Mouse (Mus musculus) MEL (cell line): ENCODE measurements at regions not wholly inside any gene's neighbourhood (a gene's known extent, or its start where the extent isn't known, plus 50 kb on each side); places are given as distances from the start of the nearest gene placed in this dataset.

Experiments
- DNase-seq: peaks from one replicate; pipeline ENCODE4 v3.0.0; 2011; ENCODE audit warnings: low read depth, low spot score
- H3K27ac ChIP-seq: 2 replicates; pipeline ENCODE4 v1.5.1; 2012; ENCODE audit warnings: low read depth, mild to moderate bottlenecking, control low read depth, low read length, moderate library complexity; ENCODE audit not compliant: control insufficient read depth
- H3K27me3 ChIP-seq, 2 experiments: fragments of 150-350 bp in 1 of 2; sonication (generic) in 1 of 2; 2 replicates each; pipeline ENCODE4 v1.6.1; 2012; ENCODE audit warnings: low read length in 2 of 2, mild to moderate bottlenecking in 2 of 2, improper control_type of control experiment in 1 of 2, moderate library complexity in 1 of 2; ENCODE audit not compliant: insufficient read depth in 2 of 2, control insufficient read depth in 1 of 2
- H3K36me3 ChIP-seq, 2 experiments: 2 replicates each; pipeline ENCODE4 v1.6.1; 2012 to 2014; ENCODE audit warnings: low read length in 2 of 2, improper control_type of control experiment in 1 of 2, inconsistent platforms in 1 of 2, mild to moderate bottlenecking in 1 of 2; ENCODE audit not compliant: insufficient read depth in 2 of 2, control insufficient read depth in 1 of 2
- H3K4me1 ChIP-seq, 2 experiments: fragments of 150-350 bp in 1 of 2; sonication (generic) in 1 of 2; 2 replicates each; pipeline ENCODE4 v1.6.1; 2012; ENCODE audit warnings: low read length in 2 of 2, improper control_type of control experiment in 1 of 2, mild to moderate bottlenecking in 1 of 2; ENCODE audit not compliant: insufficient read depth in 2 of 2, control insufficient read depth in 1 of 2
- H3K4me3 ChIP-seq, 2 experiments: fragments of 150-350 bp in 1 of 2; sonication (generic) in 1 of 2; 2 replicates each; pipeline ENCODE4 v1.5.1; 2012; ENCODE audit warnings: low read depth in 2 of 2, low read length in 2 of 2, mild to moderate bottlenecking in 2 of 2, moderate library complexity in 2 of 2, control low read depth in 1 of 2, improper control_type of control experiment in 1 of 2; ENCODE audit not compliant: control insufficient read depth in 1 of 2, insufficient read depth in 1 of 2
- H3K79me2 ChIP-seq: 2 replicates; pipeline ENCODE4 v1.6.1; 2012; ENCODE audit warnings: mild to moderate bottlenecking, low read length, moderate library complexity; ENCODE audit not compliant: control insufficient read depth, poor library complexity, insufficient read depth
- H3K9ac ChIP-seq: 2 replicates; pipeline ENCODE4 v1.6.1; 2012; ENCODE audit warnings: low read depth, mild to moderate bottlenecking, control low read depth, low read length, moderate library complexity; ENCODE audit not compliant: control insufficient read depth, poor library complexity, severe bottlenecking
- H3K9me3 ChIP-seq: fragments of 150-350 bp; sonication (generic); replicated peaks from 2 replicates; pipeline ENCODE4 v1.6.1; 2012; ENCODE audit warnings: mild to moderate bottlenecking, low read length, improper control_type of control experiment, moderate library complexity; ENCODE audit not compliant: insufficient read depth
- CHD2 ChIP-seq: IDR thresholded peaks from 2 replicates; pipeline ENCODE4 v1.6.1; 2011; ENCODE audit warnings: low read length, improper control_type of control experiment
- CTCF ChIP-seq, 3 experiments: IDR thresholded peaks in 2 of 3; conservative IDR thresholded peaks in 1 of 3; 2 replicates each; pipeline ENCODE4 v1.5.1; 2011 to 2012; ENCODE audit warnings: low read length in 3 of 3, low read depth in 2 of 3, mild to moderate bottlenecking in 2 of 3, improper control_type of control experiment in 1 of 3, inconsistent platforms in 1 of 3, mixed read lengths in 1 of 3, moderate library complexity in 1 of 3; ENCODE audit not compliant: control insufficient read depth in 1 of 3, insufficient read depth in 1 of 3, poor library complexity in 1 of 3, severe bottlenecking in 1 of 3
- EP300 ChIP-seq, 2 experiments: IDR thresholded peaks; 2 replicates each; pipeline ENCODE4 v1.6.1; 2011; ENCODE audit warnings: improper control_type of control experiment in 2 of 2, low read length in 2 of 2, low read depth in 1 of 2, mild to moderate bottlenecking in 1 of 2
- GABPA ChIP-seq: IDR thresholded peaks from 2 replicates; pipeline ENCODE4 v1.6.1; 2012; ENCODE audit warnings: low read depth, mild to moderate bottlenecking, inconsistent platforms, low read length, improper control_type of control experiment, moderate library complexity
- MAFK ChIP-seq: IDR thresholded peaks from 2 replicates; pipeline ENCODE4 v1.6.1; 2011; ENCODE audit warnings: low read depth, mild to moderate bottlenecking, low read length, improper control_type of control experiment, borderline replicate concordance
- MAX ChIP-seq: IDR thresholded peaks from 2 replicates; pipeline ENCODE4 v1.6.1; 2011; ENCODE audit warnings: low read length, improper control_type of control experiment
- MAZ ChIP-seq: IDR thresholded peaks from 2 replicates; pipeline ENCODE4 v1.6.1; 2012; ENCODE audit warnings: low read depth, mild to moderate bottlenecking, inconsistent platforms, low read length, improper control_type of control experiment
- POLR2AphosphoS2 ChIP-seq: IDR thresholded peaks from 2 replicates; pipeline ENCODE4 v1.6.1; 2011; ENCODE audit warnings: low read length, improper control_type of control experiment
- RAD21 ChIP-seq: IDR thresholded peaks from 2 replicates; pipeline ENCODE4 v1.6.1; 2011; ENCODE audit warnings: mild to moderate bottlenecking, low read depth, low read length, improper control_type of control experiment
- SMC3 ChIP-seq: IDR thresholded peaks from 2 replicates; pipeline ENCODE4 v1.6.1; 2011; ENCODE audit warnings: low read depth, low read length, improper control_type of control experiment
- USF1 ChIP-seq: IDR thresholded peaks from 2 replicates; pipeline ENCODE4 v1.6.1; 2014; ENCODE audit warnings: low read depth, mild to moderate bottlenecking, inconsistent platforms, low read length, improper control_type of control experiment, moderate library complexity
- USF2 ChIP-seq, 2 experiments: IDR thresholded peaks; 2 replicates each; pipeline ENCODE4 v1.6.1; 2011 to 2012; ENCODE audit warnings: improper control_type of control experiment in 2 of 2, low read length in 2 of 2, borderline replicate concordance in 1 of 2, inconsistent platforms in 1 of 2, low read depth in 1 of 2, mild to moderate bottlenecking in 1 of 2; ENCODE audit not compliant: insufficient read depth in 1 of 2
- ZC3H11A ChIP-seq: IDR thresholded peaks from 2 replicates; pipeline ENCODE4 v1.6.1; 2012; ENCODE audit warnings: low read depth, mild to moderate bottlenecking, inconsistent platforms, low read length, improper control_type of control experiment
- ZNF384 ChIP-seq: IDR thresholded peaks from 2 replicates; pipeline ENCODE4 v1.6.1; 2012; ENCODE audit warnings: low read depth, mild to moderate bottlenecking, inconsistent platforms, low read length, improper control_type of control experiment

GRCm38 (mm10) chr13:115252541-115252940, 150.8 kb upstream of the Itga1 start:
- no peak overlapping the region for H3K9ac ChIP-seq
- TF ChIP-seq GABPA (no peak), SMC3 (no peak), RAD21 (no peak), ZNF384 (peak; percentile 48), USF1 (no peak), POLR2AphosphoS2 (no peak)
- H3K4me1 ChIP-seq, result no peaks in the 10 kb centered on the region
- H3K4me3 ChIP-seq, result no peak overlapping the region
- no peak overlapping the region for H3K27ac ChIP-seq
- no peaks in the 10 kb centered on the region for H3K79me2 ChIP-seq
- H3K36me3 ChIP-seq, result no peaks in the 10 kb centered on the region
- DNase-seq, result peak; percentile 29
- H3K27me3 ChIP-seq, result no peaks in the 10 kb centered on the region
- H3K9me3 ChIP-seq, result no peaks in the 10 kb centered on the region

- no peak for DNase-seq
These were observed 130.2 kb upstream of the Itga1 start for GRCm38 (mm10) chr13:115231981-115232380.

GRCm38 (mm10) chr13:115230494-115230893, 128.7 kb upstream of the Itga1 start:
- no peaks in the 10 kb centered on the region for H3K79me2 ChIP-seq
- H3K36me3 ChIP-seq, result no peaks in the 10 kb centered on the region
- H3K9me3 ChIP-seq, result no peaks in the 10 kb centered on the region
- H3K27ac ChIP-seq, result no peak overlapping the region
- peak; percentile 83 for TF ChIP-seq ZC3H11A
- peak; percentile 88 for TF ChIP-seq RAD21
- TF ChIP-seq SMC3, result peak; percentile 91
- TF ChIP-seq CTCF (IDR thresholded peaks at IDR 0.05 in 2 of 3, conservative IDR thresholded peaks at IDR 0.05 in 1 of 3; ENCODE audit: control insufficient read depth in 1 of 3, insufficient read depth in 1 of 3, low read depth in 2 of 3, low read length in 3 of 3, poor library complexity in 1 of 3, severe bottlenecking in 1 of 3), result peak; percentile 42 to 83 (median 73)
- TF ChIP-seq USF2 (IDR thresholded peaks at IDR 0.05; ENCODE audit: borderline replicate concordance in 1 of 2, insufficient read depth in 1 of 2, low read depth in 1 of 2, low read length in 2 of 2), result no peak
- DNase-seq, result peak; percentile 67
- H3K9ac ChIP-seq, result no peak overlapping the region
- H3K27me3 ChIP-seq, result no peaks in the 10 kb centered on the region; a peak in 1 of 4 replicates
- no peaks in the 10 kb centered on the region for H3K4me1 ChIP-seq
- H3K4me3 ChIP-seq, result no peak overlapping the region

More at GRCm38 (mm10) chr13:115231981-115232380, 130.2 kb upstream of the Itga1 start:
- Histone ChIP-seq H3K27me3 (no peaks in the 10 kb centered on the region; a peak in 1 of 4 replicates), H3K4me1 (no peaks in the 10 kb centered on the region), H3K9ac (no peak overlapping the region), H3K27ac (no peak overlapping the region), H3K79me2 (no peaks in the 10 kb centered on the region), H3K36me3 (no peaks in the 10 kb centered on the region), H3K9me3 (no peaks in the 10 kb centered on the region), H3K4me3 (no peak overlapping the region)
- TF ChIP-seq EP300 (IDR thresholded peaks at IDR 0.05; ENCODE audit: low read depth in 1 of 2, low read length in 2 of 2) (no peak), USF1 (no peak), SMC3 (no peak), MAZ (no peak), MAFK (no peak), CHD2 (no peak), MAX (no peak)
